Mouse (Mus musculus) lung, postnatal 0 days (tissue): ENCODE measurements at regions not wholly inside any gene's neighbourhood (a gene's known extent, or its start where the extent isn't known, plus 50 kb on each side); places are given as distances from the start of the nearest gene placed in this dataset.

Source experiments
- CTCF ChIP-seq: IDR thresholded peaks from 2 replicates; pipeline ENCODE4 v1.5.1; 2016; ENCODE audit warnings: antibody characterized with exemption, mild to moderate bottlenecking
- EP300 ChIP-seq: IDR thresholded peaks from 2 replicates; pipeline ENCODE4 v1.6.1; 2016; ENCODE audit warnings: antibody characterized with exemption, mild to moderate bottlenecking, control low read depth

- TF ChIP-seq CTCF (no peak), EP300 (no peak)
Measured at GRCm38 (mm10) chr13:52771518-52771917, 158.0 kb downstream of the Auh start.
